Mouse (Mus musculus): ENCODE results near the gene Sec24b.

DNA sequence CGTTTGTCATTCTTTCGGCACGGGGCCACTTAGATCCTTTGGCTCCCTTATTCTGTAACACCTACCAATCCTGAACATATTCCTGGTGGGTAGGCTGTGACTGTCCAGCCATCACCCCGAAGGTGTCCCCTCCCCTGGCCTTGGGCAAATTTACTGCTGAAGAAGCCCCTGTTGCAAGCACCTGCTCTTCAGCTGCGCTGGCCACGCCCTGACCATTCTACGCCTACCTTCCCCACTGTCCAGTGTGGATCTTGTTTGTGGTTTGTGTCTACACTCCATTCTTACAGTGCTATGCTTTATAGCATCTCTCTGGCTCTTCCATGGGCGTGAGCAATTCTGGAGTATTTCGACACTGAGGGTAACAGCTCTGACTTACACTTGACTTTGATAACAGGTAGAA is 27.3 kb upstream of the Sec24b start:
- TF ChIP-seq PAX5 (IDR thresholded peaks at IDR 0.05; ENCODE audit: low read length), result no peak
- no peak for TF ChIP-seq POLR2A (IDR thresholded peaks at IDR 0.05; ENCODE audit: low read depth, low read length)
- no peak for TF ChIP-seq ZNF384 (IDR thresholded peaks at IDR 0.05; ENCODE audit: low read depth, low read length)
